Mouse (Mus musculus) olfactory bulb, adult 2 months (tissue): ENCODE results near the gene Resp18. TPM values are rescaled to one million over a fixed set of nuclear protein-coding genes. Genes with fewer than 3 reads are reported as not detected.

Source experiments
- H3K27ac ChIP-seq: fragments of 200-500 bp; 2 replicates; pipeline ENCODE4 v1.5.1; 2012; ENCODE audit warnings: low read depth, low read length; ENCODE audit not compliant: insufficient read depth
- H3K4me1 ChIP-seq: fragments of 200-500 bp; 2 replicates; pipeline ENCODE4 v1.6.1; 2012; ENCODE audit warnings: low read length; ENCODE audit not compliant: control insufficient read depth, insufficient read depth
- H3K4me3 ChIP-seq: fragments of 200-500 bp; 2 replicates; pipeline ENCODE4 v1.5.1; 2012; ENCODE audit warnings: mild to moderate bottlenecking, low read depth, low read length, moderate library complexity; ENCODE audit not compliant: insufficient read depth
- CTCF ChIP-seq: fragments of 200-500 bp; IDR thresholded peaks from 2 replicates; pipeline ENCODE4 v1.5.1; 2012; ENCODE audit warnings: low read depth, mild to moderate bottlenecking, low read length, moderate library complexity; ENCODE audit not compliant: insufficient read depth
- POLR2A ChIP-seq: fragments of 200-500 bp; IDR thresholded peaks from 2 replicates; pipeline ENCODE4 v1.6.1; 2012; ENCODE audit warnings: mild to moderate bottlenecking, low read depth, low read length, moderate library complexity; ENCODE audit not compliant: insufficient read depth
- whole genome bisulfite sequencing: fragments of 180-500 bp; shearing (Covaris S2); methylation state at CpG from one replicate; pipeline ENCODE4 v1.1.7; 2018; 5-methylcytosine and 5-hydroxymethylcytosine counted together
- polyA plus RNA-seq: library from polyadenylated mRNA; stranded (reverse); fragments of >200 nt; gene quantifications from 2 replicates; pipeline ENCODE4 v1.2.4, GENCODE M21; 2012; ENCODE audit warnings: low replicate concordance; ENCODE audit not compliant: missing spikeins, insufficient read depth, insufficient read length

Gene Resp18
- polyA plus RNA-seq, 1 experiment, result not detected

GRCm38 (mm10) chr1:75254625-75255013 lies 23.6 kb downstream of the Resp18 start:
- WGBS, result 54% methylated on average over 8 of the region's 8 CpGs
- no peak for TF ChIP-seq POLR2A
- TF ChIP-seq CTCF, result no peak
- H3K27ac ChIP-seq, result no peak overlapping the region
- no peak overlapping the region for H3K4me3 ChIP-seq
- H3K4me1 ChIP-seq, result peaks cover 21% of the 10 kb centered on the region

GRCm38 (mm10) chr1:75253849-75254624 lies 24.2 kb downstream of the Resp18 start:
- TF ChIP-seq POLR2A (no peak), CTCF (peak; percentile 36; the same call in 1 of the 2 replicates)
- no peak overlapping the region for H3K4me3 ChIP-seq
- H3K4me1 ChIP-seq, result peaks cover 23% of the 10 kb centered on the region
- 61% methylated on average over 16 of the region's 16 CpGs for WGBS
- no peak overlapping the region for H3K27ac ChIP-seq

GRCm38 (mm10) chr1:75253029-75253428 lies 25.2 kb downstream of the Resp18 start:
- Histone ChIP-seq H3K27ac (no peak overlapping the region), H3K4me3 (no peak overlapping the region), H3K4me1 (peaks cover 31% of the 10 kb centered on the region)
- 80% methylated on average over 16 of the region's 16 CpGs for WGBS
- TF ChIP-seq POLR2A, result no peak
- no peak for TF ChIP-seq CTCF

- Histone ChIP-seq H3K27ac (no peak overlapping the region), H3K4me1 (peaks cover 38% of the 10 kb centered on the region), H3K4me3 (no peak overlapping the region)
- TF ChIP-seq POLR2A (no peak), CTCF (no peak)
- WGBS, result 79% methylated on average over 13 of the region's 13 CpGs
These were observed 25.9 kb downstream of the Resp18 start for GRCm38 (mm10) chr1:75252308-75252707.

GRCm38 (mm10) chr1:75251112-75251970 lies 26.9 kb downstream of the Resp18 start:
- Histone ChIP-seq H3K27ac (0 out of 2 replicates have a peak overlapping the region, but pooled peaks have one; percentile 14), H3K4me3 (peak overlapping the region; percentile 12)
- 8% methylated on average over 21 of the region's 22 CpGs for WGBS

GRCm38 (mm10) chr1:75250498-75250897 lies 27.7 kb downstream of the Resp18 start:
- no peak for TF ChIP-seq CTCF
- TF ChIP-seq POLR2A, result no peak
- no peak overlapping the region for H3K4me3 ChIP-seq
- H3K27ac ChIP-seq, result no peak overlapping the region
- 81% methylated on average over 3 of the region's 3 CpGs for WGBS
- peaks cover 39% of the 10 kb centered on the region for H3K4me1 ChIP-seq

More at GRCm38 (mm10) chr1:75251112-75251970, 26.9 kb downstream of the Resp18 start:
- peaks cover 42% of the 10 kb centered on the region for H3K4me1 ChIP-seq
- TF ChIP-seq POLR2A (no peak), CTCF (peak; percentile 87)

GRCm38 (mm10) chr1:75248041-75248772 lies 30.0 kb downstream of the Resp18 start:
- H3K4me3 ChIP-seq, result no peak overlapping the region
- peak overlapping the region; percentile 47; the same call in 1 of the 2 replicates for H3K27ac ChIP-seq
- no peak for TF ChIP-seq CTCF
- 38% methylated on average over 9 of the region's 9 CpGs for WGBS
- H3K4me1 ChIP-seq, result peaks cover 51% of the 10 kb centered on the region

- Histone ChIP-seq H3K4me1 (peaks cover 46% of the 10 kb centered on the region), H3K27ac (peak overlapping the region; percentile 47; the same call in 1 of the 2 replicates), H3K4me3 (no peak overlapping the region)
- TF ChIP-seq POLR2A (no peak), CTCF (no peak)
- WGBS, result 80% methylated on average over 16 of the region's 16 CpGs
These were observed 30.9 kb downstream of the Resp18 start for GRCm38 (mm10) chr1:75247071-75247930.
